Mouse (Mus musculus) liver, embryonic 11.5 days (tissue): ENCODE data around the gene Sdf2l1. TPM values are rescaled to one million over a fixed set of nuclear protein-coding genes. Genes with fewer than 3 reads are reported as not detected.
"Not testable (repeated sequence)": the region's sequence is repeated elsewhere in the genome, so short reads cannot be mapped to it uniquely, and the experiment has no call there.

Source experiments
- ATAC-seq: fragments of 200-750 bp; cut with Nextera tagmentation; replicated peaks from 2 replicates; pipeline ENCODE4 v1.8.0; 2017; ENCODE audit warnings: moderate number of reproducible peaks, mild to moderate bottlenecking, moderate TSS enrichment, moderate library complexity; ENCODE audit not compliant: low FRiP score
- DNase-seq: peaks from one replicate; pipeline ENCODE4 v3.0.0-alpha.2; 2017; ENCODE audit warnings: low spot score
- H3K27ac ChIP-seq: fragments of 300-500 bp; sonication (generic); 2 replicates; pipeline ENCODE4 v1.5.1; 2014; ENCODE audit warnings: mild to moderate bottlenecking, low read depth, low read length, control low read depth
- H3K27me3 ChIP-seq: fragments of 300-500 bp; sonication (generic); replicated peaks from 2 replicates; pipeline ENCODE4 v1.6.1; 2014; ENCODE audit warnings: low read length, mixed read lengths; ENCODE audit not compliant: control insufficient read depth, insufficient read depth
- H3K36me3 ChIP-seq: fragments of 300-500 bp; sonication (generic); 2 replicates; pipeline ENCODE4 v1.6.1; 2014; ENCODE audit warnings: mild to moderate bottlenecking, low read length, moderate library complexity, mixed read lengths; ENCODE audit not compliant: control insufficient read depth, insufficient read depth
- H3K4me1 ChIP-seq: fragments of 300-500 bp; sonication (generic); replicated peaks from 2 replicates; pipeline ENCODE4 v1.6.1; 2014; ENCODE audit warnings: low read length, mixed read lengths; ENCODE audit not compliant: control insufficient read depth, insufficient read depth
- H3K4me2 ChIP-seq: fragments of 300-500 bp; sonication (generic); 2 replicates; pipeline ENCODE4 v1.6.1; 2014; ENCODE audit warnings: mild to moderate bottlenecking, control low read depth, moderate library complexity
- H3K4me3 ChIP-seq: fragments of 300-500 bp; sonication (generic); 2 replicates; pipeline ENCODE4 v1.5.1; 2014; ENCODE audit warnings: low read depth, low read length, control low read depth
- H3K9ac ChIP-seq: fragments of 300-500 bp; sonication (generic); 2 replicates; pipeline ENCODE4 v1.6.1; 2014; ENCODE audit warnings: low read depth, low read length, control low read depth
- H3K9me3 ChIP-seq: fragments of 300-500 bp; sonication (generic); 2 replicates; pipeline ENCODE4 v1.6.1; 2016; ENCODE audit warnings: low read length, inconsistent platforms, mixed read lengths; ENCODE audit not compliant: control insufficient read depth
- WGBS: fragments of 180-500 bp; shearing (Covaris S2); extraction: QIAGEN DNeasy Blood & Tissue Kit; methylation state at CpG from one replicate; pipeline ENCODE4 v1.1.7; 2014; 5-methylcytosine and 5-hydroxymethylcytosine counted together
- polyA plus RNA-seq: library from polyadenylated mRNA; unstranded; fragments of >200 nt; fragmentation: Nextera tagmentation; extraction: Ambion mirVana; gene quantifications from 2 replicates; pipeline ENCODE4 v1.2.1, GENCODE M21; 2014

Gene Sdf2l1
- polyA plus RNA-seq = 96.3 and 108 TPM in 2 replicates

DNA sequence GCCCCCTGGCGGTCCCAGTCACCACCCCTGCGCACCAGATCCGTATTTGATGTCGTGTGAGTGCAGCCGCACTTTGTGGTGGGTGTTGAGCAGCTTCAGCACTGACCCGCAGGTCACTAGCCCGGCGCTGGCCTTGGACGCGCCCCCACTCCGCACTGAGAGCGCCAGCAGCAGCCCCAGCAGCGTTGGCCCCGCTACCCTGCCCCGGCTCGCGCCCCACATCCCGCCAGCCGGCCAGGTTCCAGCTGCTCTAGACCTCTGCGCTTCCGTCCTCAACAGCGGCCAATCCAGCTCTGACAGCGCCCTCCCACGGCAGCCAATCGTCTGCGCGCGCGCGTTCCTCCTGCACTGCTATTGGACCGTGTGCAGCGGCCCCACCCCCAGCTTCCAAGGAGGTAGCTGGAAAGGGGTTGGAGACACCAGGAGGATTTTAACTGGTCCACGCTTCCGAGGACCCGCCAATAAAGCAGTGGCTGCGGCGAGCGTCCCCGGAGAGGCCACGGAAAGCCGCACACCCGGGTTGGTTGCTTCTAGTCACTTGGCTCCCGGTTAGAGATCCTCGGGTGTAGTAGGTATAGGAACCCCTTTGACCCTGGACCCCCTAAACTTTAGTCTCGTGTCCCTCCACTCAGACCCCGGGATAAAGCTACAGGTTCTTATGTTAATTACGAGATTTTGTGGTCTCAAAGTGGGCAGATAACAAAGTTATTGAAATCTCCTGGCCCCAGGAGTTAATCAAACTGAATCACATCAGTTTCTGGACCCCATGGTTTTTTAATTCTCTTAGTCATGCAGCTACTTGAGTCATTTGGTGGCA, at the start of gene Sdf2l1:
TSS of gene Sdf2l1 (minus strand) at position 295 of the 817 bp plus-strand sequence.
- peak within 1 kb of the TSS; percentile 76 for H3K4me3 ChIP-seq
- H3K36me3 ChIP-seq = no peaks in the 10 kb centered on the region
- H3K4me1 ChIP-seq = peaks cover 11% of the 10 kb centered on the region; the same call in 1 of the 2 replicates
- H3K9ac ChIP-seq = peak within 1 kb of the TSS; percentile 78
- under 1% methylated on average over 47 of the region's 47 CpGs for WGBS
- H3K27me3 ChIP-seq = no peaks in the 10 kb centered on the region
- H3K4me2 ChIP-seq = peak within 1 kb of the TSS; percentile 92
- ATAC-seq (peak; percentile 97), DNase-seq (peak; percentile 99)
- peak within 1 kb of the TSS; percentile 59 for H3K27ac ChIP-seq
- no peaks in the 10 kb centered on the region for H3K9me3 ChIP-seq

DNA sequence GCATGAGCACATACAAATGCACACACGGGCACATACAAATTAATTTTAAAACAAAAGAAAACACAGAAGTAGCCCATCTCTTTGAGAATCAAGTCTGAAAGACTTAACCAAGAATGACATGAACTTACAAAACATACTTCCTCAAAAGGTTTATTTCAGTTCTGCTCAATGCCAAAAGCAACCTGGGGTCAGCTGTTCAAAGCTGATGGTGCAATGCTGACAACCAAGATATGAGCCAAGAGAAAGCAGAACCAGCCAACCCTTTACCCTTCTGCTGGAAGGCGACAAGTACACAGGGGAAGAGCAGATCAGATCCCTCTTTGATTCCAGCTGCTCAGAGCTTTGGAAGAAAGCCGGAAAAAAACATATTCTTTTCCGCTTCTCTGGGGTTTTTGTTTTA, 49.2 kb upstream of the Sdf2l1 start:
- Histone ChIP-seq H3K27ac (peak overlapping the region; percentile 35; the same call in 1 of the 2 replicates), H3K9me3 (no peaks in the 10 kb centered on the region), H3K9ac (no peak overlapping the region), H3K36me3 (peaks cover 2% of the 10 kb centered on the region; the same call in 1 of the 2 replicates), H3K27me3 (no peaks in the 10 kb centered on the region), H3K4me3 (no peak overlapping the region), H3K4me1 (peaks cover 5% of the 10 kb centered on the region; the same call in 1 of the 2 replicates), H3K4me2 (no peak overlapping the region)
- DNase-seq (no peak), ATAC-seq (no peak)
- whole genome bisulfite sequencing = 65% methylated on average over 4 of the region's 4 CpGs

DNA sequence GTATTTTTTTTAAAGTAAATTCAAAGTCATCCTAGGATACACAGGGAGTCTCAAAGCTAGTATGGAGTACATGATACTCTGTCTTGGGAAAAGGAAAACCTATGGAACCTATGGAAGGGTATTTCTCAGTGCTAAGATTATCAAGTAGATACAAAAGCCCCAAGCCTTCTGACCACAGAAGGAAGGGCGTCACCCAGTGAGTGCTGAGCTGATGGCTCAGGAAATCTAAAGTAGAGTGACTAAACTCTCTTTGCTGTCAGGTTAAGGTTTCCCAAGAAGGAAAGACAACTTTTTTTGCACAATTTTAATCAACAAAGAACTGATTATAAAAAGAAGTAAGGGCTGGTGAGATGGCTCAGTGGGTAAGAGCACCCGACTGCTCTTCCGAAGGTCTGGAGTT, 47.5 kb upstream of the Sdf2l1 start:
- DNase-seq = no peak
- no peak overlapping the region for H3K4me2 ChIP-seq
- no peak overlapping the region for H3K27ac ChIP-seq
- H3K27me3 ChIP-seq = no peaks in the 10 kb centered on the region
- no peak overlapping the region for H3K9ac ChIP-seq
- no peak for ATAC-seq
- WGBS = 77% methylated on average over 3 of the region's 3 CpGs
- no peak overlapping the region for H3K4me3 ChIP-seq
- peaks cover 5% of the 10 kb centered on the region; the same call in 1 of the 2 replicates for H3K4me1 ChIP-seq
- no peaks in the 10 kb centered on the region for H3K9me3 ChIP-seq
- peaks cover 9% of the 10 kb centered on the region for H3K36me3 ChIP-seq

DNA sequence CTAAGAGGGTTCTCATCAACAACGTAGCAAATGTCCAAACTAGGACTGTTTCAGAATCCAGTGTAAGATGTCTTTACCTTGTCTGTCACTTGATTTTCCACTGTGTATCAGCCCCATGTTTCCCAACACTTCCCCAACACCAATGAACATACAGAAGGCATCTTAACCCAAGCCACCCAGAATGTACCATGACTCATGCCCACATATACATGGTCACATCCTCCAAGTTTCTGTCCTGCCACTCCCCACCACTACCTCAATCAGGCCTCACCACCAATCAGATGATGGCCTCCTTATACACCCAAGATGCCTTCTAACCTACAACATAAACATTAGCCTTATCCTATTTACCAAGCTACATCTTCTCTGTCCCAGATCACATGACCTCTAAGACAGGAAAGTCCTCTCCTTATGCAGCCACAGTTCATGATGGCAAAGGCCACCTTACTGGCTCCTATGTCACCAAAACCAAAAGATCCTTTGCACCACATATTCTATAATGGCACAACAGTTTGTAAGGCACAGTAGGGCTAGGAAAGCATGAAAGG, 45.5 kb upstream of the Sdf2l1 start:
- peaks cover 9% of the 10 kb centered on the region for H3K36me3 ChIP-seq

DNA sequence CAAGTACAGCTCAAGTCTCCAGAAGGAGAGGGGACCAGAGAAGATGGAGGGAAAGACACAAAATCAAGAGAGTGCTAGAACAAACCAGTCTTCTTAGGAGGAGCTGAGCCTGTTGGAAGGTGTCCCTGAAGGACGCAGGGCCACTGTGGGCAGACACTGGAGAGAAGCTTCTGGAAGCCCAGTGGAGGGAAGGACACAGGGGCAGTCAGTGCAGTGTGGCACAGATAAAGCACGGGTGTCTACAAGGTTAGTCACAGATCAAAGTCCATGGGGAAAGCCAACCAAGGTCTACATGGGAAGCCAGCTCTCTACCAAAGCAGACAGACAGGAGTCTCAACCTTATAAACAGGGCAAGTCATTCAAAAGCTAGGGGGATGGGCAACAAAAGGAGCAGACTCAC, 43.6 kb upstream of the Sdf2l1 start:
- ATAC-seq (no peak), DNase-seq (no peak)
- H3K36me3 ChIP-seq = peaks cover 9% of the 10 kb centered on the region
- no peaks in the 10 kb centered on the region for H3K27me3 ChIP-seq
- H3K4me1 ChIP-seq = peaks cover under 1% of the 10 kb centered on the region; the same call in 1 of the 2 replicates
- no peak overlapping the region for H3K9ac ChIP-seq
- no peak overlapping the region for H3K4me3 ChIP-seq
- 65% methylated on average over 2 of the region's 2 CpGs for WGBS
- no peaks in the 10 kb centered on the region for H3K9me3 ChIP-seq
- H3K4me2 ChIP-seq = no peak overlapping the region
- H3K27ac ChIP-seq = 0 out of 2 replicates have a peak overlapping the region, but pooled peaks have one; percentile 13

More for the DNA sequence above, 45.5 kb upstream of the Sdf2l1 start:
- Histone ChIP-seq H3K9me3 (no peaks in the 10 kb centered on the region), H3K4me2 (no peak overlapping the region), H3K4me1 (peaks cover 5% of the 10 kb centered on the region; the same call in 1 of the 2 replicates), H3K4me3 (no peak overlapping the region), H3K27ac (no peak overlapping the region), H3K9ac (no peak overlapping the region), H3K27me3 (no peaks in the 10 kb centered on the region)
- 97% methylated on average over 1 of the region's 1 CpGs for WGBS
- ATAC-seq (no peak), DNase-seq (no peak)

DNA sequence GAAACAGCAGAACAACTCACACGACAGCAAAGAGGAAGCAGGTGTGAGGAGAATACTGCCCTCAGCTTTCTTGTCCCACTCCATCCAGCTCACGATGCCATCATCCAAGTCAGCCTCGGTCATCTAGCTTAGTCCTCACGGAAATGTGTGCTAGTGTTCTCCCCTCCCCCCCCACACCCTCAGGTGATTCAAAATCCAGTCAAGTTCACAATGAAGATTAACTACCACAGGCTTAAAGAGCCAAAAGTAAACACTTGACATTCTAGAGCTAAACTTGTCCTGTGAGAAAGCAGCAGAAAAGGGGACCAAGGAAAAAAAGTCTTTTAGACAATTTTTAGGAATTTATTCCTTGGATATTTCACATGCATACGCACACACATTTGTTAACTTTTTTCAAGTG, 35.9 kb upstream of the Sdf2l1 start:
- H3K9me3 ChIP-seq = no peaks in the 10 kb centered on the region
- ATAC-seq (no peak), DNase-seq (no peak)
- no peaks in the 10 kb centered on the region for H3K27me3 ChIP-seq
- no peak overlapping the region for H3K4me3 ChIP-seq
- H3K4me1 ChIP-seq = no peaks in the 10 kb centered on the region
- 86% methylated on average over 5 of the region's 5 CpGs for WGBS
- H3K9ac ChIP-seq = no peak overlapping the region
- no peak overlapping the region for H3K4me2 ChIP-seq
- H3K36me3 ChIP-seq = peaks cover 20% of the 10 kb centered on the region; the same call in 1 of the 2 replicates
- H3K27ac ChIP-seq = no peak overlapping the region

DNA sequence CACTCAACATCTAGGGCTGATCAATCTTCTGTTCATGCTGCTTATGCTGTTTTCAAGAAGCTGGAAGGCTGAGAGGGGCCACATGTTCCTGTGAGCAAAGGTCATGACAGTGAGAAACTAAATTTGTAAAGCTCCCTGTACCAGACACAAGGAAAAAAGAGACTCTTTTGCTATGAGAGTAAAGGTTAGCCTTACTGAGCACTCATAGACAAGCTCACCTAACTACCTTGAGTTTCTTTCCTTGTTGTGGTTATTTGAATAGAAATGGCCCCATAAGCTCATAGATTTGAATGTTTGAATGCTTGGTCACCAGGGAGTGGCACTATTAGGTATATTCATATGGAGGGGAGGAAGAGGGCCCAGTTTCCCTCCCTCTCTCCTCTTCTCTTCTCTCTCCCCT, 35.0 kb upstream of the Sdf2l1 start:
- ATAC-seq = no peak
- H3K9me3 ChIP-seq = no peaks in the 10 kb centered on the region
- H3K9ac ChIP-seq = no peak overlapping the region
- H3K4me3 ChIP-seq = no peak overlapping the region
- DNase-seq = no peak
- peaks cover 20% of the 10 kb centered on the region; the same call in 1 of the 2 replicates for H3K36me3 ChIP-seq
- H3K27ac ChIP-seq = no peak overlapping the region
- no peaks in the 10 kb centered on the region for H3K4me1 ChIP-seq
- H3K27me3 ChIP-seq = no peaks in the 10 kb centered on the region
- H3K4me2 ChIP-seq = no peak overlapping the region

DNA sequence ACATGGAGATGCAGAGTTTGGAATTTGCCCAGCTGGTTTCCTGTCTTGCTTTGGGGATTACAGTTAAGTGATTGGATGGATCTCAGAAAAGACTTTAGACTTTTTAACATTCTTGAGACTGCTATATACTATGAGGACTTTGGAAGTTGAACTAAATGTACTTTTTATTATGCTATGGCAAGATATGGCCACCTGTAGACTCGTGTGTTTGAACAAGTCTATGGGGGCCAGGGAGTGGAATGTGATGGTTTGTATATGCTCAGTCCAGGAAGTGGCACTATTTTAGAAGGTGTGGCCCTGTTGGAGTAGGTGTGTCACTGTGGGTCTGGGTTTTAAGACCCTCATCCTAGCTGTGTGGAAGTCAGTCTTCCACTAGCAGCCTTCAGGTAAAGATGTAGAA, 33.3 kb upstream of the Sdf2l1 start:
- H3K9me3 ChIP-seq, H3K27ac ChIP-seq, H3K4me1 ChIP-seq, H3K4me3 ChIP-seq, H3K4me2 ChIP-seq, H3K9ac ChIP-seq, DNase-seq, ATAC-seq, H3K27me3 ChIP-seq: not testable (repeated sequence)
- 89% methylated on average over 1 of the region's 1 CpGs for WGBS
- H3K36me3 ChIP-seq = peaks cover 20% of the 10 kb centered on the region; the same call in 1 of the 2 replicates
